Mouse (Mus musculus) mouse embryonic stem cell (cell line): ENCODE results near the gene Cer1.

ENCODE experiments used
- in situ Hi-C, 2 experiments: fragments of 300-500 bp; cut with MboI; formaldehyde crosslinking; loops; 1 replicate in 1 of 2; 3 replicates in 1 of 2; pipeline ENCODE4 v1.14.3; 2019 to 2020; ENCODE audit warnings: low sequenced_read_pairs in 2 of 2, low pct_unique_long_range_greater_than_20kb in 1 of 2, mixed read lengths in 1 of 2; ENCODE audit not compliant: unreplicated experiment in 1 of 2

Gene Cer1

GRCm38 (mm10) chr4:82848552-82849234 is 36.3 kb downstream of the Cer1 start:
- in situ Hi-C loops: no loop called here

GRCm38 (mm10) chr4:82837526-82838240 is 47.3 kb downstream of the Cer1 start:
- in situ Hi-C loops: no loop called here
